Mouse (Mus musculus): ENCODE measurements around the gene Rilp. TPM values are rescaled to one million over a fixed set of nuclear protein-coding genes. Genes with fewer than 3 reads are reported as not detected.

Gene Rilp
- polyA plus RNA-seq, 1 experiment from 2014 or later: 3.1 TPM

- Histone ChIP-seq H3K36me3 (replicated peaks; ENCODE audit: control insufficient read depth, insufficient read depth) (0 out of 2 replicates have a peak, but pooled peaks cover 7% of the 10 kb centered on the region), H3K4me3 (replicated peaks; ENCODE audit: low read length) (no peak overlapping the region), H3K9ac (no peak overlapping the region), H3K27me3 (ENCODE audit: control insufficient read depth, insufficient read depth, low read length) (no peaks in the 10 kb centered on the region), H3K4me1 (replicated peaks; ENCODE audit: control insufficient read depth, insufficient read depth, low read length) (peaks cover 46% of the 10 kb centered on the region), H3K27ac (0 out of 2 replicates have a peak overlapping the region, but pooled peaks have one; percentile 63), H3K9me3 (ENCODE audit: control insufficient read depth, low read length) (no peaks in the 10 kb centered on the region), H3K4me2 (replicated peaks) (no peak overlapping the region)
- no peak for ATAC-seq (ENCODE audit: low FRiP score)
- DNase-seq (ENCODE audit: low spot score): no peak
- WGBS: 90% methylated on average over 8 of the region's 8 CpGs
These were observed 27.1 kb downstream of the Rilp start for GRCm38 (mm10) chr11:75537025-75537414.

GRCm38 (mm10) chr11:75537491-75538183 lies 27.7 kb downstream of the Rilp start:
- Histone ChIP-seq H3K4me2 (replicated peaks) (0 out of 2 replicates have a peak overlapping the region, but pooled peaks have one; percentile 2), H3K36me3 (replicated peaks; ENCODE audit: control insufficient read depth, insufficient read depth) (0 out of 2 replicates have a peak, but pooled peaks cover 7% of the 10 kb centered on the region), H3K27ac (peak overlapping the region; percentile 63), H3K9ac (no peak overlapping the region), H3K4me3 (replicated peaks; ENCODE audit: low read length) (no peak overlapping the region), H3K27me3 (ENCODE audit: control insufficient read depth, insufficient read depth, low read length) (no peaks in the 10 kb centered on the region), H3K9me3 (ENCODE audit: control insufficient read depth, low read length) (no peaks in the 10 kb centered on the region), H3K4me1 (replicated peaks; ENCODE audit: control insufficient read depth, insufficient read depth, low read length) (peaks cover 45% of the 10 kb centered on the region)
- ATAC-seq (ENCODE audit: low FRiP score): no peak
- WGBS: 35% methylated on average over 11 of the region's 11 CpGs
- no peak for DNase-seq (ENCODE audit: low spot score)

GRCm38 (mm10) chr11:75538184-75538969 lies 28.5 kb downstream of the Rilp start:
- peaks cover 38% of the 10 kb centered on the region for H3K4me1 ChIP-seq (replicated peaks; ENCODE audit: control insufficient read depth, insufficient read depth, low read length)
- DNase-seq (ENCODE audit: low spot score) (no peak), ATAC-seq (ENCODE audit: low FRiP score) (no peak)
- no peaks in the 10 kb centered on the region for H3K27me3 ChIP-seq (ENCODE audit: control insufficient read depth, insufficient read depth, low read length)
- 66% methylated on average over 9 of the region's 9 CpGs for WGBS
- H3K9ac ChIP-seq: no peak overlapping the region
- no peaks in the 10 kb centered on the region for H3K9me3 ChIP-seq (ENCODE audit: control insufficient read depth, low read length)
- H3K27ac ChIP-seq: peak overlapping the region; percentile 63
- H3K4me3 ChIP-seq (replicated peaks; ENCODE audit: low read length): no peak overlapping the region
- 0 out of 2 replicates have a peak overlapping the region, but pooled peaks have one; percentile 2 for H3K4me2 ChIP-seq (replicated peaks)
- 0 out of 2 replicates have a peak, but pooled peaks cover 7% of the 10 kb centered on the region for H3K36me3 ChIP-seq (replicated peaks; ENCODE audit: control insufficient read depth, insufficient read depth)

GRCm38 (mm10) chr11:75538970-75539299 lies 29.0 kb downstream of the Rilp start:
- Histone ChIP-seq H3K9ac (no peak overlapping the region), H3K4me2 (replicated peaks) (no peak overlapping the region), H3K27me3 (ENCODE audit: control insufficient read depth, insufficient read depth, low read length) (no peaks in the 10 kb centered on the region), H3K36me3 (replicated peaks; ENCODE audit: control insufficient read depth, insufficient read depth) (0 out of 2 replicates have a peak, but pooled peaks cover 7% of the 10 kb centered on the region), H3K4me1 (replicated peaks; ENCODE audit: control insufficient read depth, insufficient read depth, low read length) (peaks cover 32% of the 10 kb centered on the region), H3K27ac (peak overlapping the region; percentile 63; the same call in 1 of the 2 replicates), H3K9me3 (ENCODE audit: control insufficient read depth, low read length) (no peaks in the 10 kb centered on the region), H3K4me3 (replicated peaks; ENCODE audit: low read length) (no peak overlapping the region)
- no peak for DNase-seq (ENCODE audit: low spot score)
- 91% methylated on average over 13 of the region's 13 CpGs for WGBS
- ATAC-seq (ENCODE audit: low FRiP score): no peak

- no peak for DNase-seq (ENCODE audit: low spot score)
- Histone ChIP-seq H3K4me2 (replicated peaks) (no peak overlapping the region), H3K4me3 (replicated peaks; ENCODE audit: low read length) (no peak overlapping the region), H3K27me3 (ENCODE audit: control insufficient read depth, insufficient read depth, low read length) (no peaks in the 10 kb centered on the region), H3K9me3 (ENCODE audit: control insufficient read depth, low read length) (no peaks in the 10 kb centered on the region), H3K4me1 (replicated peaks; ENCODE audit: control insufficient read depth, insufficient read depth, low read length) (peaks cover 21% of the 10 kb centered on the region), H3K27ac (0 out of 2 replicates have a peak overlapping the region, but pooled peaks have one; percentile 8), H3K36me3 (replicated peaks; ENCODE audit: control insufficient read depth, insufficient read depth) (peaks cover 19% of the 10 kb centered on the region; the same call in 1 of the 2 replicates), H3K9ac (peak overlapping the region; percentile 14; the same call in 1 of the 2 replicates)
- WGBS: 85% methylated on average over 8 of the region's 8 CpGs
- no peak for ATAC-seq (ENCODE audit: low FRiP score)
These were observed 30.3 kb downstream of the Rilp start for GRCm38 (mm10) chr11:75540209-75540608.

GRCm38 (mm10) chr11:75540710-75541581 lies 31.1 kb downstream of the Rilp start:
- 69% methylated on average over 19 of the region's 19 CpGs for WGBS
- H3K4me3 ChIP-seq (replicated peaks; ENCODE audit: low read length): no peak overlapping the region
- ATAC-seq (ENCODE audit: low FRiP score) (no peak), DNase-seq (ENCODE audit: low spot score) (no peak)
- no peaks in the 10 kb centered on the region for H3K9me3 ChIP-seq (ENCODE audit: control insufficient read depth, low read length)
- H3K9ac ChIP-seq: peak overlapping the region; percentile 14; the same call in 1 of the 2 replicates
- H3K36me3 ChIP-seq (replicated peaks; ENCODE audit: control insufficient read depth, insufficient read depth): peaks cover 26% of the 10 kb centered on the region
- H3K27me3 ChIP-seq (ENCODE audit: control insufficient read depth, insufficient read depth, low read length): no peaks in the 10 kb centered on the region
- H3K4me1 ChIP-seq (replicated peaks; ENCODE audit: control insufficient read depth, insufficient read depth, low read length): peaks cover 16% of the 10 kb centered on the region; the same call in 1 of the 2 replicates
- H3K4me2 ChIP-seq (replicated peaks): no peak overlapping the region
- 0 out of 2 replicates have a peak overlapping the region, but pooled peaks have one; percentile 28 for H3K27ac ChIP-seq

GRCm38 (mm10) chr11:75544713-75545112 lies 34.8 kb downstream of the Rilp start:
- WGBS: 89% methylated on average over 9 of the region's 9 CpGs
- Histone ChIP-seq H3K4me3 (replicated peaks; ENCODE audit: low read length) (no peak overlapping the region), H3K9ac (0 out of 2 replicates have a peak overlapping the region, but pooled peaks have one; percentile 20), H3K4me1 (replicated peaks; ENCODE audit: control insufficient read depth, insufficient read depth, low read length) (peaks cover 3% of the 10 kb centered on the region; the same call in 1 of the 2 replicates), H3K4me2 (replicated peaks) (no peak overlapping the region), H3K9me3 (ENCODE audit: control insufficient read depth, low read length) (no peaks in the 10 kb centered on the region), H3K27me3 (ENCODE audit: control insufficient read depth, insufficient read depth, low read length) (no peaks in the 10 kb centered on the region), H3K36me3 (replicated peaks; ENCODE audit: control insufficient read depth, insufficient read depth) (peaks cover 48% of the 10 kb centered on the region), H3K27ac (no peak overlapping the region)
- DNase-seq (ENCODE audit: low spot score) (no peak), ATAC-seq (ENCODE audit: low FRiP score) (no peak)

- WGBS: 73% methylated on average over 4 of the region's 4 CpGs
- Histone ChIP-seq H3K27ac (no peak overlapping the region), H3K4me3 (replicated peaks; ENCODE audit: low read length) (no peak overlapping the region), H3K4me2 (replicated peaks) (no peak overlapping the region), H3K9me3 (ENCODE audit: control insufficient read depth, low read length) (no peaks in the 10 kb centered on the region), H3K27me3 (ENCODE audit: control insufficient read depth, insufficient read depth, low read length) (no peaks in the 10 kb centered on the region), H3K36me3 (replicated peaks; ENCODE audit: control insufficient read depth, insufficient read depth) (peaks cover 48% of the 10 kb centered on the region), H3K9ac (no peak overlapping the region), H3K4me1 (replicated peaks; ENCODE audit: control insufficient read depth, insufficient read depth, low read length) (peaks cover 16% of the 10 kb centered on the region; the same call in 1 of the 2 replicates)
- DNase-seq (ENCODE audit: low spot score) (no peak), ATAC-seq (ENCODE audit: low FRiP score) (no peak)
These were observed 36.2 kb downstream of the Rilp start for GRCm38 (mm10) chr11:75546057-75546456.

All from hindbrain, embryonic 14.5 days (tissue).